Comparison of ENCODE assay signal across 8 mouse cellular contexts in genomic region chr15:79261095-79261725, GRCm38 (mm10). TPM values are rescaled to one million over a fixed set of nuclear protein-coding genes. Genes with fewer than 3 reads are reported as not detected.
DNase-seq lines count a peak whose midpoint lies in the region; ATAC-seq and TF ChIP-seq lines count a peak whose summit lies in the region.

No protein-coding gene starts in this region.

- peak overlapping the region; percentile 90 for H3K4me2 ChIP-seq in heart, postnatal 0 days (ENCODE audit: low read depth, low read length)
- peak overlapping the region; percentile 100 for H3K4me2 ChIP-seq in limb, embryonic 11.5 days (ENCODE audit: low read depth, severe bottlenecking)
- H3K4me2 ChIP-seq in myocyte (ENCODE audit: low read depth), result peak overlapping the region; percentile 50

- WGBS in heart, postnatal 0 days, result under 1% methylated on average over 51 of the region's 62 CpGs
- WGBS in limb, embryonic 11.5 days, result under 1% methylated on average over 52 of the region's 62 CpGs

- no peak overlapping the region for H3K27ac ChIP-seq in testis, adult 2 months (ENCODE audit: control insufficient read depth, insufficient read depth, low read depth, low read length)
- H3K27ac ChIP-seq in heart, postnatal 0 days (ENCODE audit: low read depth), result no peak overlapping the region
- no peak overlapping the region for H3K27ac ChIP-seq in limb, embryonic 11.5 days (replicated peaks; ENCODE audit: low read depth, low read length)

- H3K4me1 ChIP-seq in testis, adult 2 months (ENCODE audit: control insufficient read depth, insufficient read depth, low read length), result peaks cover 12% of the 10 kb centered on the region
- H3K4me1 ChIP-seq in heart, postnatal 0 days (ENCODE audit: control insufficient read depth, insufficient read depth), result peaks cover 6% of the 10 kb centered on the region
- peaks cover 7% of the 10 kb centered on the region; the same call in 1 of the 2 replicates for H3K4me1 ChIP-seq in limb, embryonic 11.5 days (ENCODE audit: control insufficient read depth, insufficient read depth, low read length)

- H3K9ac ChIP-seq in heart, postnatal 0 days (replicated peaks; ENCODE audit: low read depth, low read length), result peak overlapping the region; percentile 52
- H3K9ac ChIP-seq in limb, embryonic 11.5 days (ENCODE audit: low read length), result peak overlapping the region; percentile 61

- H3K9me3 ChIP-seq in heart, postnatal 0 days (replicated peaks; ENCODE audit: control insufficient read depth, low read length), result no peaks in the 10 kb centered on the region
- H3K9me3 ChIP-seq in limb, embryonic 11.5 days (ENCODE audit: control insufficient read depth, low read length), result no peaks in the 10 kb centered on the region

- H3K79me2 ChIP-seq in myocyte (ENCODE audit: control insufficient read depth, insufficient read depth), result no peaks in the 10 kb centered on the region

- H3K36me3 ChIP-seq in testis, adult 2 months (ENCODE audit: control insufficient read depth, insufficient read depth, low read length), result no peaks in the 10 kb centered on the region
- H3K36me3 ChIP-seq in heart, postnatal 0 days (replicated peaks; ENCODE audit: control insufficient read depth, insufficient read depth, low read length), result no peaks in the 10 kb centered on the region
- no peaks in the 10 kb centered on the region for H3K36me3 ChIP-seq in limb, embryonic 11.5 days (ENCODE audit: control insufficient read depth, insufficient read depth, low read length)
- no peaks in the 10 kb centered on the region for H3K36me3 ChIP-seq in myocyte (ENCODE audit: control insufficient read depth, insufficient read depth)

- peak; percentile 24 to 72 for DNase-seq in adrenal gland, adult (ENCODE audit: inconsistent age in 2 of 2, low spot score in 1 of 2)
- no peak for DNase-seq in adrenal gland, adult 18-20 months (ENCODE audit: low spot score in 2 of 2)
- no peak for DNase-seq in testis, postnatal 10 days (ENCODE audit: low spot score)
- DNase-seq in heart, postnatal 0 days (ENCODE audit: low spot score), result peak; percentile 18
- peak; percentile 57 for DNase-seq in limb, embryonic 11.5 days (ENCODE audit: low spot score)
- DNase-seq in cerebellum, postnatal 14 days, result no peak

- no peak for TF ChIP-seq POLR2A in testis, adult 2 months (IDR thresholded peaks at IDR 0.05; ENCODE audit: control insufficient read depth, low read depth, low read length)
- no peak for TF ChIP-seq POLR2A in myocyte (IDR thresholded peaks at IDR 0.05; ENCODE audit: insufficient read length, low read depth)

- H3ac ChIP-seq in myocyte (ENCODE audit: control insufficient read depth, insufficient read length), result no peak overlapping the region

- H3K4me3 ChIP-seq in testis, adult 2 months (ENCODE audit: control insufficient read depth, low read depth, low read length), result peak overlapping the region; percentile 39
- H3K4me3 ChIP-seq in heart, postnatal 0 days (ENCODE audit: low read depth, low read length), result peak overlapping the region; percentile 48
- H3K4me3 ChIP-seq in limb, embryonic 11.5 days (ENCODE audit: low read depth, low read length), result peak overlapping the region; percentile 55
- H3K4me3 ChIP-seq in myocyte, result no peak overlapping the region

- peaks cover 2% of the 10 kb centered on the region; the same call in 1 of the 2 replicates for H3K27me3 ChIP-seq in testis, adult 2 months (ENCODE audit: control insufficient read depth, insufficient read depth, low read length)
- peaks cover 36% of the 10 kb centered on the region for H3K27me3 ChIP-seq in heart, postnatal 0 days (ENCODE audit: control insufficient read depth, insufficient read depth, low read length)
- peaks cover 31% of the 10 kb centered on the region for H3K27me3 ChIP-seq in limb, embryonic 11.5 days (ENCODE audit: control insufficient read depth, insufficient read depth, low read length)
- H3K27me3 ChIP-seq in myocyte (ENCODE audit: control insufficient read depth, insufficient read depth, insufficient read length), result peaks cover 34% of the 10 kb centered on the region

- no peak for TF ChIP-seq EP300 in heart, postnatal 0 days (IDR thresholded peaks at IDR 0.05; ENCODE audit: low read depth)

- peak; percentile 59 for ATAC-seq in heart, postnatal 0 days (ENCODE audit: insufficient read depth, low read depth)
- ATAC-seq in limb, embryonic 11.5 days (ENCODE audit: insufficient number of reproducible peaks, low FRiP score, low TSS enrichment, low read depth), result peak; percentile 66

- TF ChIP-seq CTCF in testis, adult 2 months (IDR thresholded peaks at IDR 0.05; ENCODE audit: control insufficient read depth, insufficient read depth, insufficient replicate concordance, low read depth, low read length), result no peak
- no peak for TF ChIP-seq CTCF in heart, postnatal 0 days (IDR thresholded peaks at IDR 0.05; ENCODE audit: low read depth)

TF ChIP-seq in myocyte, 11 proteins besides CTCF, POLR2A, EP300 and RAD21:
- no peak for TF ChIP-seq CEBPB (IDR thresholded peaks at IDR 0.05; ENCODE audit: insufficient read depth, poor library complexity, severe bottlenecking)

RNA-seq across cellular contexts. Expression of gene Slc16a8, which starts 6.6 kb away (rescaled TPM):
- total RNA-seq in adrenal gland, adult 18-20 months (2021), result not detected
- not detected in 2 replicates for polyA plus RNA-seq in testis, adult 2 months (2012; rRNA removed)
- total RNA-seq in heart, postnatal 0 days (2014; rRNA removed; ENCODE audit: low replicate concordance), result 0.73 and 1.8 TPM in 2 replicates
- polyA plus RNA-seq in heart, postnatal 0 days (2015; fragmentation: Nextera tagmentation; extraction: Ambion mirVana), result 0.67 and 0.97 TPM in 2 replicates
- polyA plus RNA-seq in limb, embryonic 11.5 days (2014; fragmentation: Nextera tagmentation; extraction: Ambion mirVana), result not detected in 2 replicates
- 0.25 TPM for polyA plus RNA-seq in myocyte (2012; fragmentation: generic; extraction: Trizol)

RNA-seq across cellular contexts. Expression of gene Baiap2l2, which starts 24.1 kb away (rescaled TPM):
- total RNA-seq in adrenal gland, adult 18-20 months (2021), result under 1 TPM; 0.13 to 0.93 TPM
- polyA plus RNA-seq in testis, adult 2 months (2012; rRNA removed), result 0.67 and 0.94 TPM in 2 replicates
- 0.23 and 0.27 TPM in 2 replicates for total RNA-seq in heart, postnatal 0 days (2014; rRNA removed; ENCODE audit: low replicate concordance)
- polyA plus RNA-seq in heart, postnatal 0 days (2015; fragmentation: Nextera tagmentation; extraction: Ambion mirVana), result 2.2 and 4.5 TPM in 2 replicates
- polyA plus RNA-seq in limb, embryonic 11.5 days (2014; fragmentation: Nextera tagmentation; extraction: Ambion mirVana), result 0.88 and 3.3 TPM in 2 replicates
- polyA plus RNA-seq in myocyte (2012; fragmentation: generic; extraction: Trizol), result 1.7 TPM

RNA-seq across cellular contexts. Expression of gene Gm49486, which starts 32.0 kb away (rescaled TPM):
- total RNA-seq in adrenal gland, adult 18-20 months (2021), result under 1 TPM in 1 of 2 experiments, not detected in 1; 0.29 TPM
- 0.10 and 0.28 TPM in 2 replicates for polyA plus RNA-seq in testis, adult 2 months (2012; rRNA removed)
- 0.12 and 0.80 TPM in 2 replicates for total RNA-seq in heart, postnatal 0 days (2014; rRNA removed; ENCODE audit: low replicate concordance)
- polyA plus RNA-seq in heart, postnatal 0 days (2015; fragmentation: Nextera tagmentation; extraction: Ambion mirVana), result 0.74 and 1.0 TPM in 2 replicates
- polyA plus RNA-seq in limb, embryonic 11.5 days (2014; fragmentation: Nextera tagmentation; extraction: Ambion mirVana), result 0.43 and 0.47 TPM in 2 replicates
- polyA plus RNA-seq in myocyte (2012; fragmentation: generic; extraction: Trizol), result 0.05 TPM

RNA-seq across cellular contexts. Expression of gene Pick1, which starts 32.2 kb away (rescaled TPM):
- total RNA-seq in adrenal gland, adult 18-20 months (2021), result 10 to 100 TPM; 15.7 to 18.4 TPM
- polyA plus RNA-seq in testis, adult 2 months (2012; rRNA removed), result 76.8 and 78.4 TPM in 2 replicates
- total RNA-seq in heart, postnatal 0 days (2014; rRNA removed; ENCODE audit: low replicate concordance), result 23.8 and 27.2 TPM in 2 replicates
- polyA plus RNA-seq in heart, postnatal 0 days (2015; fragmentation: Nextera tagmentation; extraction: Ambion mirVana), result 26.9 and 29.8 TPM in 2 replicates
- polyA plus RNA-seq in limb, embryonic 11.5 days (2014; fragmentation: Nextera tagmentation; extraction: Ambion mirVana), result 23.6 and 25.0 TPM in 2 replicates
- 26.0 TPM for polyA plus RNA-seq in myocyte (2012; fragmentation: generic; extraction: Trizol)

Comparison
In these comparisons a context has a peak if more than half of its experiments do, and no peak if none do; other contexts are left out.
1. DNase-seq: peak in adrenal gland, adult (2 of 2), heart, postnatal 0 days (single experiment) and limb, embryonic 11.5 days (single experiment); none in adrenal gland, adult 18-20 months (0 of 2), testis, postnatal 10 days (single experiment) and cerebellum, postnatal 14 days (0 of 2).
2. H3K4me2 ChIP-seq: peak in every context shown above with its lines; median percentile 100 in limb, embryonic 11.5 days; 90 in heart, postnatal 0 days; 50 in myocyte.